Mouse (Mus musculus) liver, embryonic 13.5 days (tissue): Measurements from ENCODE around the gene Lrp10. TPM values are rescaled to one million over a fixed set of nuclear protein-coding genes. Genes with fewer than 3 reads are reported as not detected.

Experiments used
- ATAC-seq: fragments of 200-750 bp; cut with Nextera tagmentation; 2 replicates; pipeline ENCODE4 v1.8.0; 2017; ENCODE audit warnings: low read depth, mild to moderate bottlenecking, moderate number of reproducible peaks, moderate library complexity
- DNase-seq: peaks from one replicate; pipeline ENCODE4 v3.0.0; 2022
- H3K27ac ChIP-seq: fragments of 300-500 bp; sonication (generic); 2 replicates; pipeline ENCODE4 v1.5.1; 2015; ENCODE audit warnings: moderate library complexity, mild to moderate bottlenecking, inconsistent platforms
- H3K27me3 ChIP-seq: fragments of 300-500 bp; sonication (generic); 2 replicates; pipeline ENCODE4 v1.6.1; 2015; ENCODE audit warnings: mild to moderate bottlenecking, inconsistent platforms
- H3K36me3 ChIP-seq: fragments of 300-500 bp; sonication (generic); 2 replicates; pipeline ENCODE4 v1.6.1; 2015; ENCODE audit warnings: mild to moderate bottlenecking, inconsistent platforms
- H3K4me1 ChIP-seq: fragments of 300-500 bp; sonication (generic); replicated peaks from 2 replicates; pipeline ENCODE4 v1.6.1; 2015; ENCODE audit warnings: inconsistent platforms
- H3K4me2 ChIP-seq: fragments of 300-500 bp; sonication (generic); 2 replicates; pipeline ENCODE4 v1.6.1; 2015; ENCODE audit warnings: inconsistent platforms, mild to moderate bottlenecking, moderate library complexity
- H3K4me3 ChIP-seq: fragments of 300-500 bp; sonication (generic); replicated peaks from 2 replicates; pipeline ENCODE4 v1.5.1; 2015; ENCODE audit warnings: mild to moderate bottlenecking, inconsistent platforms
- H3K9ac ChIP-seq: fragments of 300-500 bp; sonication (generic); 2 replicates; pipeline ENCODE4 v1.6.1; 2015; ENCODE audit warnings: mild to moderate bottlenecking, inconsistent platforms
- H3K9me3 ChIP-seq: fragments of 300-500 bp; sonication (generic); replicated peaks from 2 replicates; pipeline ENCODE4 v1.6.1; 2016; ENCODE audit warnings: inconsistent platforms
- WGBS: fragments of 180-500 bp; shearing (Covaris S2); methylation state at CpG from one replicate; pipeline ENCODE4 v1.1.7; 2015; ENCODE audit not compliant: insufficient replicate concordance; 5-methylcytosine and 5-hydroxymethylcytosine counted together
- polyA plus RNA-seq: library from polyadenylated mRNA; unstranded; fragments of >200 nt; fragmentation: Nextera tagmentation; extraction: Ambion mirVana; gene quantifications from 2 replicates; pipeline ENCODE4 v1.2.1, GENCODE M21; 2015

Gene Lrp10
- polyA plus RNA-seq, 1 experiment from 2014 or later, result 18.4 TPM

DNA sequence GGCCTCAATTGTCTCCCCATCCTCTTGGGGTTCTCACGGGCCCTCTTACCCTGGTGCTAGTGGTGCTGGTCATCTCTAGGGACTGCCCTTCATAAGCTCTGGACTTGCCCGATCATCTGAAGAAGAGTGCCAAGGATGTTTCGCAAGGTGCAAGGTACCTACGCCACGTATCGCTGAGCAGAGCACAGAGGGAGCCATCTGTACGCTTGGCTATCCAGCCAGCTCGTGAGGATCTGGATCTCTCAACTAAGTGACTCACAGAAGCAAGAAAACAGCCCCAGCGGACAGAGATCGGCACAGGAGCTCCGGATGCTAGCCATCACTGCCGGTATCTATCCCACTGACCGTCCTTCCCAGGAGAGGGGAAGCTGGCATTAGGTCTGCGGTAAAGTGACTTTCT, 32.8 kb downstream of the Lrp10 start:
- Histone ChIP-seq H3K4me2 (no peak overlapping the region), H3K9ac (no peak overlapping the region), H3K27me3 (no peaks in the 10 kb centered on the region), H3K4me1 (peaks cover 10% of the 10 kb centered on the region), H3K9me3 (no peaks in the 10 kb centered on the region), H3K36me3 (no peaks in the 10 kb centered on the region), H3K4me3 (no peak overlapping the region), H3K27ac (no peak overlapping the region)
- WGBS, result 77% methylated on average over 14 of the region's 14 CpGs
- DNase-seq (no peak), ATAC-seq (no peak)

- no peaks in the 10 kb centered on the region for H3K9me3 ChIP-seq
- no peak overlapping the region for H3K9ac ChIP-seq
- H3K36me3 ChIP-seq, result no peaks in the 10 kb centered on the region
- no peak for DNase-seq
- 58% methylated on average over 2 of the region's 2 CpGs for WGBS
- H3K4me2 ChIP-seq, result no peak overlapping the region
- ATAC-seq, result no peak
- H3K4me3 ChIP-seq, result no peak overlapping the region
- H3K27ac ChIP-seq, result no peak overlapping the region
- H3K4me1 ChIP-seq, result no peaks in the 10 kb centered on the region
- no peaks in the 10 kb centered on the region for H3K27me3 ChIP-seq
These were observed 35.4 kb downstream of the Lrp10 start for GRCm38 (mm10) chr14:54499330-54499729.

DNA sequence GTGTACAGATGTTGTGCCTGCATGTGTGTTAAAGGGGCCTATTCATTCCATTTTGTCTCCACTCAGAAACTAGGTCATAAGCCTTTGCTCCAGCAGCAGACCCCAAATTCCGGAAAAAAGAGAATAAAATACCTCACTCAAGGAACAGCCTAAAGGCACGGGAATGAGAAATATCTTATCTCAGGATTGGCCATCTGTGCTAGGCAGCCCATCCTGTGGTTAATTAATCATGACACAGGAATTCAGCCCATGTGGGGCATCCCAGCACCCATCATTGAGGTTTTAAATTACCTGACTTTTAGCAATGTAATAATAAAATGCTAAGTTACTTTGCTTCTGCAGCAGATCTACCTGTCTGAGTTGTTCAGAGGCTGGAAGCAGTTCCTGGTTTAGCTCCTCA, 37.4 kb downstream of the Lrp10 start:
- WGBS, result 31% methylated on average over 2 of the region's 2 CpGs

DNA sequence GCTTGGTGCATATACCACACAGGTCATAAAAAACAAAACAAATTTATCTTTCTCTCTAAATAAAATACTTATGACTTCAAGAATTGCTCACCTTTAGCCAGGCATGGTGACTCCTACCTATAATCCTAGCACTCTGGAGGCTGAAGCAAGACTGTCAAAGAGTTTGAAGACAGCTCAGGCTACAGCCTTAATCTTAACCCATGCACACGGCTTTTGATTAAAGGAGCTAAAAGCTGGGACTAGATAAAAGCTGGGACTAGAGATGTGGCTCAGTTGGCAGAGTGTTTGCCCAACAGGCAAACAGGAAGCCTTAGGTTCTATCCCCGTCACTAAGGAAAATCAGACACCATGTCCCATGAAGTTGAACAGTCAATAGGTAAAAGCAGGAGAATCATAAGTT, 39.2 kb downstream of the Lrp10 start:
- Histone ChIP-seq H3K27me3 (no peaks in the 10 kb centered on the region), H3K36me3 (peaks cover 17% of the 10 kb centered on the region), H3K4me2 (no peak overlapping the region), H3K9ac (no peak overlapping the region), H3K4me3 (no peak overlapping the region), H3K27ac (no peak overlapping the region), H3K9me3 (no peaks in the 10 kb centered on the region), H3K4me1 (no peaks in the 10 kb centered on the region)
- DNase-seq (no peak), ATAC-seq (no peak)
- WGBS, result 37% methylated on average over 2 of the region's 2 CpGs

More for the DNA sequence above, 37.4 kb downstream of the Lrp10 start:
- H3K4me1 ChIP-seq, result no peaks in the 10 kb centered on the region
- H3K27me3 ChIP-seq, result no peaks in the 10 kb centered on the region
- ATAC-seq (no peak), DNase-seq (no peak)
- H3K9ac ChIP-seq, result no peak overlapping the region
- no peak overlapping the region for H3K27ac ChIP-seq
- no peaks in the 10 kb centered on the region for H3K9me3 ChIP-seq
- no peak overlapping the region for H3K4me3 ChIP-seq
- H3K4me2 ChIP-seq, result no peak overlapping the region
- 0 out of 2 replicates have a peak, but pooled peaks cover under 1% of the 10 kb centered on the region for H3K36me3 ChIP-seq

DNA sequence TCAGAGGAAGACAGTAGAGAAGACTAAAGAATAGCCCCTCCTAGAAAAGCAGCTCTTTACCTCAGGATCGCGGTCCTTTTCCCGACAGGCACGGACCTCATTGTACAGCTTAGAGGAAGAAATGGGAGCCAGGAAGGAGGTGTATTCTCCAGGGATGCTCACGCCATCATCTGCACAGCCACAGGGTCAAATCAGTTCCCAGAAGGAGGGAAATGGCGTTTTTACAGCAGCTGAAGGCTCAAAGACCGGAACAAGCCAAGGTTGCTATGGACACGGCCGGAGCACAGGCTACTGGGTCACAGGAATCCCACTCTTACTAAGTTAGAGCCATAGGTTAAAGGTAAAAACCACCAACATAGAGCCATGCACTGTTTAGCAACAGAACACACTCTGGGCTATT, 45.8 kb downstream of the Lrp10 start:
- Histone ChIP-seq H3K4me2 (no peak overlapping the region), H3K36me3 (peaks cover 84% of the 10 kb centered on the region), H3K9ac (no peak overlapping the region), H3K27ac (no peak overlapping the region), H3K9me3 (no peaks in the 10 kb centered on the region), H3K27me3 (no peaks in the 10 kb centered on the region), H3K4me3 (no peak overlapping the region), H3K4me1 (no peaks in the 10 kb centered on the region)
- ATAC-seq (no peak), DNase-seq (no peak)
- 82% methylated on average over 9 of the region's 9 CpGs for WGBS

DNA sequence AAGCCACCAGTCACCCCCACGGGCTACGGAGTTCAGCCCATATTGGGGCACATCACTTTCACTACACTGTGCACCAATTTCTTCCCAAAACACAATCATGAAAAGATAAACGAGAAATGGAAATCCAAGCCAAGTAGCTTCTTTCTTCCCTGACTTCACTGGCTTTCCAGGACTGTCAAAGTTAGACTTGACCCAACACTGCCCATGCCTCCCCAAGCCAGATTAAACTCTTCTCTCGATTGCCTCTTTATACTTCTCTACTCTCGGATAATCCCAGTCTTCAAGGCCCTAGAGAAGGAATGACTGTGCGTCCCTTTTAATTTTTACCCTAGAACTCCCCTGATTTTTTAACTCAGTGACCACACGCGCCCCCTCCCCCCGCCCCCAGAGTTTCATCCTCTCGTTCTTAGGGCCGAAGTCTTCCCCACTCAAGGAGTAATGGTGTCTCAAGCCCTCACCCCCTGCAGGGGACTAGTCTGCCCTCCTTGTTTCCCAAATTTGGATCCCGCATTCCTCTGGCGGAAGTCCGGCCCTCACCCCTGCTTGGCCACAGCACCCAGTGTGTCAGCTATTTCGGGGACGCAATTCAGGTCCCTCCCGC, 52.9 kb downstream of the Lrp10 start:
- Histone ChIP-seq H3K9ac (peak overlapping the region; percentile 83), H3K9me3 (no peaks in the 10 kb centered on the region), H3K4me2 (peak overlapping the region; percentile 86), H3K27me3 (no peaks in the 10 kb centered on the region), H3K36me3 (peaks cover 39% of the 10 kb centered on the region), H3K27ac (peak overlapping the region; percentile 50; the same call in 1 of the 2 replicates), H3K4me1 (peaks cover 24% of the 10 kb centered on the region), H3K4me3 (peak overlapping the region; percentile 79)
- WGBS, result 3% methylated on average over 17 of the region's 17 CpGs
- DNase-seq (no peak), ATAC-seq (no peak; the same call in 1 of the 2 replicates)

Other genes with a start within 250 kb of the Lrp10 start
- 229 and 243 TPM in 2 replicates for gene Dad1, start 210.0 kb upstream of the Lrp10 start, polyA plus RNA-seq
- gene Abhd4, start 209.9 kb upstream of the Lrp10 start, polyA plus RNA-seq, result 17.9 and 18.4 TPM in 2 replicates
- not detected in 2 replicates for gene Olfr49, start 179.2 kb upstream of the Lrp10 start, polyA plus RNA-seq
- gene Oxa1l, start 103.3 kb upstream of the Lrp10 start, polyA plus RNA-seq, result 21.4 and 22.3 TPM in 2 replicates
- 8.6 and 10.3 TPM in 2 replicates for gene Slc7a7, start 46.4 kb upstream of the Lrp10 start, polyA plus RNA-seq
- gene Mrpl52, start 37.2 kb upstream of the Lrp10 start, polyA plus RNA-seq, result 244 and 265 TPM in 2 replicates
- 19.8 and 23.2 TPM in 2 replicates for gene Mmp14, start 32.5 kb upstream of the Lrp10 start, polyA plus RNA-seq
- 0.06 and 0.12 TPM in 2 replicates for gene Rem2, start 12.0 kb downstream of the Lrp10 start, polyA plus RNA-seq
- gene Prmt5, start 53.4 kb downstream of the Lrp10 start, polyA plus RNA-seq, result 41.6 and 48.9 TPM in 2 replicates
- gene Haus4, start 90.5 kb downstream of the Lrp10 start, polyA plus RNA-seq, result 45.6 and 47.5 TPM in 2 replicates
- gene Ajuba, start 113.4 kb downstream of the Lrp10 start, polyA plus RNA-seq, result 3.9 and 4.4 TPM in 2 replicates
- gene 4931414P19Rik, start 141.9 kb downstream of the Lrp10 start, polyA plus RNA-seq, result 2.7 and 3.0 TPM in 2 replicates
- gene Psmb5, start 153.9 kb downstream of the Lrp10 start, polyA plus RNA-seq, result 262 and 266 TPM in 2 replicates
- gene Psmb11, start 157.3 kb downstream of the Lrp10 start, polyA plus RNA-seq, result not detected in 2 replicates
- gene Gm17606, start 176.8 kb downstream of the Lrp10 start, polyA plus RNA-seq, result not detected in 2 replicates
- gene Cdh24, start 177.2 kb downstream of the Lrp10 start, polyA plus RNA-seq, result 0.25 and 0.38 TPM in 2 replicates
- gene 1700123O20Rik, start 222.1 kb downstream of the Lrp10 start, polyA plus RNA-seq, result 46.3 and 51.6 TPM in 2 replicates
- gene Acin1, start 222.8 kb downstream of the Lrp10 start, polyA plus RNA-seq, result 62.5 and 68.7 TPM in 2 replicates
- gene Gm29776, start 234.7 kb downstream of the Lrp10 start, polyA plus RNA-seq, result 0.03 and 0.05 TPM in 2 replicates
- gene Cebpe, start 248.0 kb downstream of the Lrp10 start, polyA plus RNA-seq, result 3.4 and 3.5 TPM in 2 replicates